Mouse (Mus musculus) spleen, embryonic (tissue): ENCODE measurements around the gene Fbxo10.
"Not testable (repeated sequence)": the region's sequence is repeated elsewhere in the genome, so short reads cannot be mapped to it uniquely, and the experiment has no call there.

ENCODE experiments used
- CTCF ChIA-PET: fragments of 350-600 bp; sonication (Branson Sonifier 250); formaldehyde crosslinking; loops from one replicate; lab custom pipeline; 2022; lab: Charles Lee

Gene Fbxo10

DNA sequence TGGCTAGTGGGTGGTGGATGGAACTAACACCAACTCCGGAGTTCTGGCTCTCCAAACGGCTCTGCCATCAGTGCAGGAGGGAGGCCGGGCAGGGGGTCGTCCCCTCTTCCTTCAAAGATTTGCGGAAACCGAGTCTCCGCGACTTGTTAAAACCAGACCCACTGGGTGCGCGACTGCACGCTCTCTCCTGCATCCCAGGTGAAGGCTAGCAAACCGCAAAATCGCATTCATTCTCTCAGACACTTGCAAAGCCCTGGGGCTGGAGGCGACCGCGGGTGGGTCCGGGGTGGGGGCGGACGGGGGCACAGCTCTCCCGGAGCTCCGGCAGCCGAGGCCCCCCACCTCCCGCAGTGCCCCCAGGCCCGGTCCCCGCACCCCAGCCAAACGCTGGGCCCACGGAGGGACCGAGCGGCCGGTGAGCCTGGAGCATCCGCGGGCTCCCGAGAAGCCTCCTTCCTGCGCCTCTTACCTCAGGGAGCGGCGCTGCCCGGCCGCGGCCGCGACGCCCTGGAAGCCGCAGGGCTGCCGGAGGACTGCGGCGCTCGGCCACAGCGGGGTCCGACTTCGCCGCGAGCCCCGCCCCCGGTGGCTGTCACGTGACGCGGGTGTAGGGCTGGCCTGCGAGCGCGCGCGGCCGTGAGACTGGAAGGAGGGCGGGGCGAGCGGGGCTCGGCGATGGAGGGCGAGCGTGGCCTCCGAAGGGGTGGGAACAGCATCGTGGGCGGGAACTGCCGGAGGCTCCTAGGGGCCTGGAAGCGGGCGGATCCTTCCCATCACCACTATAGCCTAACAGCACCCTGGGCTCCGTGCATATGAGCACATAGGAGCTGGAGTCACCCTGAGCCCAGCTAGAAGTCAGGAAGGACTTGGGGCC lies at the start of gene Fbxo10:
Gene Fbxo10 (minus strand): TSS at position 584 of the 874 bp plus-strand sequence.
- CTCF ChIA-PET, result interaction anchor here (0.5 kb wide), 1 partner anchor 271 kb away, joined by 3 read pairs; no protein-coding TSS in a partner anchor

DNA sequence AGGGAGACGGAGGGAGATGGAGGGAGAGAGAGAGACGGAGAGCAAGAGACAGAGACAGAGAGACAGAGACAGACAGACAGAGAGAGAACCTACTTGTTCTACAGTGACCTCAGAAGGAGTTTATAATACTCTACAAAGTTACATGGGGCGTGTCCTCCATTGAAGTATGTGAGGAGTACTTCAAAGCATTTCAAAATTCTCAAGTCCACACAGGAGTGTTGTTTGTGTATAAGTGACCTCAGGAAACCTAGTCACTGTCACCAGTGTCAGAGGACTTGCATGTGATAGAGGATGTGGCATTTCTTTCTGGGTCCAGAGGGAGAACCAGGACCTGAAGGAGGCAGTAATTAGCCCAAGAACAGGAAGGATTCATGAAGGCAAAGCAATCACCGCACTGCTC lies 46.6 kb upstream of the Fbxo10 start:
- CTCF ChIA-PET, result interaction anchor here (0.6 kb wide), 1 partner anchor 1375 kb away, joined by 3 read pairs; no protein-coding TSS in a partner anchor

DNA sequence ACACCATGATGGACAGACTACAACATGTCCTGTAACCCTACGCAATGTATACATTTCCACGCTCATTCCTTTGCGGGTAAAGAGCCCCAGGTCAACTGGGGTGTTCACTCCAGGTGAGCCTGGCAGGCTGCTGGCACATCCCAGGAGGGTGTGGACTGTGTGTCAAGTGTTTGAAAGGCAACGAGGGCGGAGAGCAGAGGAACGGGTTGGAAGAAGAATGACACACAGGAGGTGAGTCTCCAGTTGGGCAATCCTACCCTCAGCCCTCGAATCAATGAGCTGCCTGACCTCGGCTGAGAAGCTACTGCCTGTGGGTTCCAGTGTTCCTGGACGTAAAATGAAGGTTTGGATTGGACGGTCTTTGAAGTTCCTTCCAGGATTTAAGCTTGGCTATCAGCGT lies 36.9 kb upstream of the Fbxo10 start:
- CTCF ChIA-PET, result no interaction called here

DNA sequence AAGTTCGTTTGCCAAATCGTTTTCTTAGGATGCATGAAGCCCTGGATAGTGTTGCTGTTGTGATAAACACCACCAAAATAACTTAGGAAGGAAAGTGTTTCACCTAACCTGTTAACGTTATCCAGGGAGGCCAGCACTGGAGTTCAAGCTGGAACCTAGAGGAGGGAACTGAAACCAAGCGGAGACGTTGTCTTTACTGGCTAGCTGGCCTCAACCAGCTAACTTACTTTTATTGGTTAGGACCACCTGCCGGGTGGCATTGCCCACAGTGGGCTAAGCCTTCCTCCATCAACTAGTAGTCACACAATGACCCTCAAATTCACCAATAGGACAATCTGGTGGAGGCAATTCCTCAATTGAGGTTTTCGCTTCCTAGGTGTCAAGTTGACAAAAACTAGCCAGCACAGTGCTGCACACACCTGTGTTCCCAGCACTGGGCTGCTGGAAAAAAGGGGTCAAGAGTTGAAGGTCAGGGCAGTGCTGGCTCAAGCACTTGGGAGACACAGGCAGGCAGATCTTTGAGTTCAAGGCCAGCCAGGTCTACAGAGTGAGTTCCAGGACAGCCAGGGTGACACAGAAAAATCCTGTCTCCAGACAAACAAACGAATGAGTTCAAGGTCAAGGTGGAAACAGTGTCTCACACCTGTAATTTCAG lies 24.2 kb upstream of the Fbxo10 start:
- CTCF ChIA-PET, result interaction anchor here (1.2 kb wide), 1 partner anchor 838 kb away, joined by 15 read pairs; no protein-coding TSS in a partner anchor

DNA sequence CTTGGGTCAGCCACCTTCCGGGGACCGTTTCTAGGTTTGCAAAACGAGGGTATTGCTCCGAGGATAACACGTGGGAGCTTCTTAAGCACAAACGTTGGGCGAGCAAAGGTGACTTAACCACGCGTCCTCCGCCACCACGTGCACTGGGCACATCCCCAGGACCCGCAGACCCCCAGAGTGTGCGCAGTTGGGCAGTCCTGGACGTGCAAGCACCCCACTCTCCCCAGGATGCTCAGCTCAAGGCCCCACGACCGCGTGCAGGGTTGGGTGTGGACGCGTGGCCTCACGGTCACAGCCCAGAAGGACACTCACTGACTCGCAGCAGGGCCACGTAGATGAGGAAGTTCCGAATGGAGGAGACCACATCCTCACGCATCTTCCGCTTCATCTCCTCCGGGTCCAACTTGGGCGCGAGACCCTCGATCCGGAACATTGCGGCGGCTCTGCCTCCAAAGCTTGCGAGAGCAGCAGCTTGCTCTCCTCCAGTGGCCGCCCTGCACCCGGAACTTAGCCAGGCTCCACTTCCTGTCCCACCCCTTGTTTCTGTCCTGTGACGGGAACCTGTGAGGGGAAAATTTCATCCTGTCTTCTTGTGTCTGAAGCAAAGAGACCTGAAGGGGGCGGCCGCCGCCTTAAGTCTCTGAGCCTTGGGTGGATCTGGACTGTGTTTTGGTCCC lies 23.3 kb upstream of the Fbxo10 start, which contains the start of gene Tomm5:
Gene Tomm5 (minus strand): TSS at position 514 of the 677 bp plus-strand sequence.
- CTCF ChIA-PET, result interaction anchor here (0.6 to 1.2 kb wide), 3 partner anchors 25 to 839 kb away, joined by 3 to 15 read pairs (median 3); no protein-coding TSS in a partner anchor

DNA sequence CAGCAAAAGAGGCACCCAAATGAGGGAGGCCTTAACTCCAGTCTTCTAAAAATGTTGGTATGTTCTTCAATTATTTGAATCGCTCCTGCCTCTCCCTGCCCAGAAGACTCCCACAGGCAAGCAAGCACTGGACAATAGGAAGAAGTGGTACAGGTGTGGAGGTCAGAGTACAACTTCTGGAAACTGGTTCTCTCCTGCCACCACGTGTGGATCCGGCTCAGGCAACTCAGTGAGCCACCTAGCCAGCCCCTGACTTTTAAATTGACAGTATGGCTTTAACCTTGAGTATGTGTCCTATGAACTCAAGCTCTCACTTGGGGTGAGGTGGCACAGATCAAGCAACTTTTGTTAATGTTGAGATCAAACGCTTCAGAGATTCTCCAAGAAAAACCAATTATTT lies 22.7 kb upstream of the Fbxo10 start:
- CTCF ChIA-PET, result interaction anchor here (1.0 to 1.1 kb wide), 2 partner anchors 24 to 33 kb away, joined by 3 read pairs; no protein-coding TSS in a partner anchor

DNA sequence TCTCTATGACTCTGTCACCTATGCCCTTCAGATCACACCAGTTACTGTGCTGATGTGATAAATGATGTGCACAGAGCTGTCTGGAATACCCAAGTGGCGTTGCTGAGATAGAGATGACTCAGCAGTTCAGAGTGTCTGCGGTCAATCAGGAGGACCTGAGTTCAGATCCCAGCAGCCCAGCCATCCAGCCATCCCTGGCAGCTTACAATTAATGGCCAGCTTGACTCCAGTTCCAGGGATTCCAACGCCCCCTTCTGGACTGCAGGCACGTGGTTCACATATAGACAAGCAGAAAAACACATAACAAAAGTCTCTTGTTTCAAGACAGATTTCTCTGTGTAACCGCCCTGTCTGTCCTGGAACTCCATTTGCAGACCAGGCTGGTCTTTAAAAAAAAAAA lies 22.0 kb upstream of the Fbxo10 start:
- CTCF ChIA-PET, result interaction anchor here (1.0 kb wide), 1 partner anchor 33 kb away, joined by 3 read pairs; no protein-coding TSS in a partner anchor

DNA sequence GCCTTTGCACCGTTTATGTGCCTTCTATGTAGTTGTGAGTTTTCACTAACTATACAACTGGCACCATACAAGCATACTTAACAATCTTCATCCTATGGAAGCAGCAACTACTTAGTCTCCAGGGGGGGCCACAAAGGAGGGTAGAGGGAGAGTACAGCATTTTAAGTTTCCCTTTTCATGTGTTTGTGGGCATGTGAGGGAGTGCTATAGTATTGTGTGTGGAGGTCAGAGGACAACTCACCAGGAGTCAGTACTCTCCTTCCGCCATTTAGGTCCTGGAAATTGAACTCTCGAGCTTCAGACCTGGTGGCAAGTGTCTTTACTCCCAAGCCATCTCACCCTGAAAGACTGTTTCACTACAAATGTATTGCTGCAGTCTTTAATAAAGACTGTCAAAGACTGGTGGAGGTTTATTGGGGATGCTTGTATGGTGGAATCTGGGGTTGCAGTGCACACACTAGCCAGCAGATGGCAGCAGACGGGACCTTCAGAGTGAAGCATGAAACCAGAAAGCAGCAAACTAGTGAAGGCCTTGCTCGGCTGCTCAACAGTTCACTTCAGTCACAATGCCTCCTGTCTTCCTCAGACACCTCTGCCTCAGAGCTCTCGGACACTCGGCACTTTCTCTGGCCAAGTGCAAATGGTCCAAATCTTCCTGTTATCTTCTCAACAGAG lies 12.9 kb upstream of the Fbxo10 start:
- CTCF ChIA-PET, result no interaction called here

DNA sequence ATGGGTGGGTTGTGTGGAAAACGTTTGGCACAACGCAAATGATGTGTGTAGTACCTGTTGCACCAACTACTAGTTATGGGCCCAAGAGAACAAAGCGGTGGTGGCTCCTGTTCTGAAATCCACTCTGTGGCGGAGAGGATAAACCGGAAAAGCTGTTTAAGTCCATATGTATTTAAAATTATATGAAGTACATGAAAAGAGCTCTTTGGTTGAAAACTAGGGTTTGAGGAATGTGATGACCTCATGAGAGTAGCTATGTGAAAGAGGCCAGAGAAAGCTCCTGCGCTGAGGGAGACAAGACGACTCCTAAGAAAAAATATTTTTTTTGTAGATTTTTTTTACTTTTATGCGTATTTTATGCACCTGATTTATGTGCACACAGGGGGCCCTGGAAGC lies 489 bp upstream of the Fbxo10 start:
- CTCF ChIA-PET, result no interaction called here

DNA sequence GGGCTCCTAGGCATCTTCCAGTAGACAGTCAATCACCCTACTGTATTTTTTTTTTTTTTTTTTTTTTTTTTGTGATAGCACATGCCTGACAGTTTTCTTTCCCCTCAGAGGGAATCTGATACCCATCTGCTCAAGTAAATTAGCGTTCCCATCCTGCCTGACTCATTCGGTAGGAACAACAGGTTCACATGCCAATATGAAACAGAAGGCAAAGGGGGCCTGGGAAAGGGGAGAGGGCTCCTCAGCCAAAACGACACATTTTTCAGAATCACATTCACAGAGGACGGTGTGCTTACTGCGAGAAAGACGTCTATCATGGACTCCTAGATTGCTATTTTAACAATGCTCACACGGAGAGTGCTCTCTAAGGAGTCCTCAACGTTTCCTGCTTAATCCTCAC lies 917 bp downstream of the Fbxo10 start:
- CTCF ChIA-PET, result interaction anchor here (0.7 to 1.0 kb wide), 2 partner anchors 24 to 286 kb away, joined by 3 read pairs; no protein-coding TSS in a partner anchor

DNA sequence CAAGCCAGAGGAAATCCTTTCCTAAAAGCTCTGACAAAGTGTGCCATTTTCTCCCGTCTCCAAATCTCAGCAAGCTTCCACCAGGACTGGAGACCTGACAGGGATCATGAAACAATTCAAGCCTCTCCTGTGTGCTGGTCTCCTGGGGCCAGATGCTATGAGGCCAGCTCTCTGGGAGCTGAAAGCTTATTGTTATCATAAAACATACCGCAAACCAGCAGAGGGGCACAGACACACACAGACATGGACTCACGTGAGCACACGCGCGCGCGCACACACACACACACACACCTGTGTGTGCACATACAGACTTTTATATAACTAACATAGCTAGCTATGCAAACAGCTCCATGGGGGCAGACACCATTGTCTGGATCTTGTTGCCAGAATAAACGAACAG lies 1.5 kb downstream of the Fbxo10 start:
- CTCF ChIA-PET, result interaction anchor here (0.7 to 1.0 kb wide), 2 partner anchors 24 to 287 kb away, joined by 3 read pairs; no protein-coding TSS in a partner anchor

DNA sequence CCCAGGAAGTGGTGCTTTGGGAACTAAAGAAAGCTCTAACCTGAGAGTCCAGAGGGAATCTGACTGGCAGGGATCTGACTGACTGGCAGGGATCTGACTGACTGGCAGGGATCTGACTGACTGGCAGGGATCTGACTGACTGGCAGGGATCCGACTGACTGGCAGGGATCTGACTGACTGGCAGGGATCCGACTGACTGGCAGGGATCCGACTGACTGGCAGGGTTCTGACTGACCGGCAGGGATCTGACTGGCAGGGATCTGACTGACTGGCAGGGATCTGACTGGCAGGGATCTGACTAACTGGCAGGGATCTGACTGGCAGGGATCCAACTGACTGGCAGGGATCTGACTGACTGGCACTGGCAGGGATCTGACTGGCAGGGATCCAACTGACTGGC lies 3.4 kb downstream of the Fbxo10 start:
- CTCF ChIA-PET, result not testable (repeated sequence)

DNA sequence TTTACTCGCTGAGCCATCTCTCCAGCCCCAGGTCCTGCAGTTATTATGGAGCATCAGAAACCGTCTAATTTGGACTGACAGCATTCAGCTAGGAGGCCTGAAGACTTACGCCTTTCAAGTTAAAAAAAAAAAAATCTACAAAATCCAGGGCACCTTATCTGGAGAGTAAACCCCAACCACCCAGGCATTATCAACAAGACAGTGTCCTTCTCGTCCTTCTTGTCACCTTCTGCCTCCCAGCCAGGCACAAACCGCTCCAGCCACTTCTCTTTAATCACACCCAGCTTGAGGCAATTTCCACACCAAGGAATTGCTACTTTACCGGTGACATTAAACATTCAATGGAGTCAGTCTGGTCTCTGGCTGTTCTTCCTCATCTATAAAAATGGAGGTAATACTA lies 10.9 kb downstream of the Fbxo10 start:
- CTCF ChIA-PET, result interaction anchor here (0.6 to 1.1 kb wide), 2 partner anchors 33 to 1796 kb away, joined by 3 read pairs; no protein-coding TSS in a partner anchor

DNA sequence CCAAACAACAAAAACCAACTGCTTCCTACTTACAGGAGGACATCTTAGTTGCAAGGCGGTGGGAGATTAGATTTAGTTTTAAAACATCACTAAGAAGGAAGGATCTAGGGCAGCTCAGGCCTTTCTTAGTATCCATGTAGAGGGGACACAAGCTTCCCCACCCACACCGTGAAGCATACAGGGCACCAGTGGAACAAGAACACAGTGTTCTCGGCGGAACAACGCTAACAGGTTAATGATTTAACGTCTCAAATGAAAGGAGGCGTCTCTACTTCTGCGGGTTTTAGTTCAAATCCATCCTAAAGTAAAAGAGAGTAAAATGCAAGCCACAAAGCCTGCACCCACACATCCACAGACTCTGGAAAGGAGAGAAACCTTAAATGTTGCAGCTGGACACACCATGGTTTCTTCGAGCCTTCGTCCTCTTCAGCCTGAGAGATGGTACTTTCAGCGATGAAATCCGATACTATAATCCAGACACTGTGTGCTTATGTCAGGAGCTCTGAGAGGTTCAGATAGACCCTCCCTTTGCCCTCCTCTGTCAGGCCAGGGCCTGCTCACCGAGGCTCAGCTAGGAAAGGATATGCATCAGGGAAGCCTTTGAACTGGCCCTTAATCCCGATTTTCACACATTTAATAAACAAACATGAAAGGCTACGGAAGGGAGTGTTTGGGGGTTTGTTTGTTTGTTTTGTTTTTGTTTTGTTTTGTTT lies 12.0 kb downstream of the Fbxo10 start:
- CTCF ChIA-PET, result no interaction called here

DNA sequence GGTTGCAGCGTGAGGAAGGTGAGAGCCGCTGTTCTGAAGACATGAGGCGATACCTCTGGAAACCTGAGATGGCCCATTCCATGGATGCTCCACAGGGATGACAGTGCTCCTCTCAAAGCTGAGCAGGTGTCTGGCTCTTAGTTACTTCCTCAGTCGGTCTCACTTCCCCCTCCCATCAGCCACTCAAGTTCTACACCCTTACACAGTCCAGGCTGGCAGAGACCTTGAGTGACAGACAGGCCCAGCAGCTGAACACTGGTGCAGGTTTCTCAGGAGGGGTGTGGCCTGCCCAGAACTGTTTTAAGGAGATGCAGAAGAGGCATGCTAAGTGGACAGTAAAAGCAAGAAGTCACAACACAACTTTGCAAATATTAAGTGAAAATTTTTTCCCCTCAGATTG lies 16.7 kb downstream of the Fbxo10 start:
- CTCF ChIA-PET, result no interaction called here

DNA sequence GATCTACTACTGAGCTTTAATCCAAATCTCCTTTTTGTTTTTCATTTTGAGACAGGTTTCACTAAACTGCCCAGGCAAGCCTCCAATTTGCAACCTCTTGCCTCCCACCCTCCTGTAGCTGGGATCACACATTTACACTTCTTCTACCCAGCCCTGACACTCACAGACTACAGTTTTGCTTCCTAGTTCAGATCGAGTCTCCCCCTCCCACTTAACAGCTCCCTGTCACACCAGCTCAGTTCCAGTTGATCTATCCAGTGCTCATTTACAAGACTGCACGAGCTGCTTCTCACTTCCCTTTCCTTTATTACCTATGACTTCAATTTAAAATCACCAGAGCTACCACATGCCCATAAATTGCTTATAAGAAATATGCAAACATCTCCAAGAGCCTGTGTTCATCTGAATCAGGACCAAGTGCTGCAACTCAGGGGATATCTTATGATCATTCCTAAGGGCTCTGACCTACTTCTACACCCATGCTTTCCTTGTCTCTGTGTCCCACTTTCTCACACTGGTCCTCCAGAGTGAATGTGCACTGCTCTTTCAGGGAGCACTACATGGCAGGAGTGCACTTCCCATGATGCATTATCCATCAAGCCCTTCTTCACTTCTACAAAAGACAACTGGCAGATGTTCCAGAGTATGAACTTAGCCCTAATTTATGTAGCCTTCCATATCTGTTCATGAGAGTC lies 18.2 kb downstream of the Fbxo10 start:
- CTCF ChIA-PET, result no interaction called here

DNA sequence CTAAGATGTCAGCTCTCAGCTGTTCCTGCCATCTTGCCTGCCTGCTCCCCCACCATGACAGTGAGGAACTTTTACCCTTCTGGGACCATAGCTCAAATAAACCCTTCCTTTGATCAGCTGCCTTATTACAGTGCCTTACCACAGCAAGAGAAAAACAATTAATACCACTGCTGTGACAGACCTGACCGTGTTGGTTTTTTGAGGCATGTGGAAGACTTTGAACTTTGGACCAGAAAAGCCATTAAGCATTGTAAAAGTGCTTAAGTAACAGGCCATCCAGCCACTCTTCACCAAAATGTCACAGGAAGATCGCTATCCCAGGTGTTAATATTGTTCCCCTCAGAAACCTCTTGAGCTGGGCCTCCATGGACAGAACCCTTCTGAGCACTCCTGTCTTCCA lies 19.8 kb downstream of the Fbxo10 start:
- CTCF ChIA-PET, result interaction anchor here (0.6 kb wide), 1 partner anchor 431 kb away, joined by 10 read pairs; no protein-coding TSS in a partner anchor

DNA sequence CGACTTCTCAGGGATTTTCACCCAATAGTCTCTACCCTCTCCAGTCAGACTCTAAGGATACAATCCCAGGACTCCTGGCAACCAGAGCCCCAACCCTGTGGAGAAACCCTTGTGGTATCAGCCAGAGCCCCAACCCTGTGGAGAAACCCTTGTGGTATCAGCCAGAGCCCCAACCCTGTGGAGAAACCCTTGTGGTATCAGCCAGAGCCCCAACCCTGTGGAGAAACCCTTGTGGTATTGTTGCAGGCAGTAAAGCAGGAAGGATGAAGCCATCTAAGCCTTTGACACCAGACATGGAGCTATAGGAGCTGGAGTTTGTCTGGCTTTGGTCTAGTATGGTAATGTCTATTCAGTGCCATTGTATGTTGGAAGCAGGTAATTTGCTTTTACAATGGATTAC lies 20.6 kb downstream of the Fbxo10 start:
- CTCF ChIA-PET, result not testable (repeated sequence)

DNA sequence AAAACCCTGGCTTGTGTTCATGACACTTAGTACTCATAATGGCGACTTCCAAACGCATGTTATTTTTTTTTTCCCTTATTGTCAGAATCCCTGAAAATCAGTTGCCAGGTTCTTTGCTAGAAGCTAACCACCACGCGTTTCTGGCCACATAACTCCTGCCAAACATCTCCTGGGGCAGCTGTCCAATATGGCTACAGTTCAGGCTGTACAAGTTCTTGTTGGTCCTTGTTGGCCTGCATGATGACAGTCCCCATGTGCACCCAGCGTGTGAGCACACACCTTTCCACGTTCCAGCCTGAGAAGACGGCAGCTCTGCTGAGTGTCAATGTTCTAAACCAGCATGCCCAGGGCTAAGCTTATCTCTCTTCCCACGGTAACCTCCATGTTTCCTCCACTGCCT lies 29.0 kb downstream of the Fbxo10 start:
- CTCF ChIA-PET, result no interaction called here

DNA sequence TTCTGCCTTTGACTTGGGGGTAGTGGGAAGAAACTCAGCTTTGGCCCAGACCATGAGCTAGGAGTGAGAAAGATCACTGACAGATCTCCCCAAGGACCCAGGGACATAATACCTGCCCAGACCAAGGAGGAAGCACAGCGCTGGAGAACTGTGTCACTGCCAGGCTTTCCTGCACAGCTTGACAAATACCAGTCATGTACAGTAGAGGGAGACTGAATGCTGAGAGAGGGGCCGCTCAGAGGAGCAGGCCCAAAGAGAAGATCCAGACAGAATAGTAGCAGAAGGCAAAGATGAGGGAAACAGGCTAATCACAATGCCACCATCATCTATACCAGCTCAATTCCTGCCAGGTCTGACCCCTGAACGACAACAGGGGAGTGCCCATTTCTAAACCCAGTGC lies 29.5 kb downstream of the Fbxo10 start:
- CTCF ChIA-PET, result no interaction called here
